Mouse (Mus musculus) embryo, embryonic 10 days (tissue): ENCODE data around the gene Med9.
A peak's percentile ranks its signal among the peaks of the same experiment; 100 is the strongest.
"Not testable (repeated sequence)": the region's sequence is repeated elsewhere in the genome, so short reads cannot be mapped to it uniquely, and the experiment has no call there.

Experiments used
- DNase-seq: peaks from one replicate; pipeline ENCODE4 v3.0.0-alpha.2; 2015; ENCODE audit warnings: low spot score

The Med9 gene

GRCm38 (mm10) chr11:59944855-59945254 is 3.2 kb upstream of the Med9 start:
- not testable (repeated sequence) for DNase-seq

GRCm38 (mm10) chr11:59948401-59948767 is 378 bp downstream of the Med9 start:
- DNase-seq, result no peak

GRCm38 (mm10) chr11:59952892-59953291 is 4.9 kb downstream of the Med9 start:
- DNase-seq, result no peak

GRCm38 (mm10) chr11:59956749-59957148 is 8.7 kb downstream of the Med9 start:
- no peak for DNase-seq

- no peak for DNase-seq
Measured at GRCm38 (mm10) chr11:59959453-59959852, 11.4 kb downstream of the Med9 start.

GRCm38 (mm10) chr11:59960476-59961337 is 12.7 kb downstream of the Med9 start:
- DNase-seq, result no peak

- no peak for DNase-seq
Measured at GRCm38 (mm10) chr11:59961338-59961875, 13.4 kb downstream of the Med9 start.

- no peak for DNase-seq
Measured at GRCm38 (mm10) chr11:59962590-59962989, 14.6 kb downstream of the Med9 start.

GRCm38 (mm10) chr11:59963364-59964162 is 15.6 kb downstream of the Med9 start:
- peak; percentile 43 for DNase-seq

- no peak for DNase-seq
Measured at GRCm38 (mm10) chr11:59964163-59964758, 16.3 kb downstream of the Med9 start.

GRCm38 (mm10) chr11:59964818-59965217 is 16.8 kb downstream of the Med9 start, which contains the start of gene Rasd1:
Gene Rasd1 (minus strand): TSS chr11:59964944.
- DNase-seq, result peak; percentile 90

- peak; percentile 88 for DNase-seq
Measured at GRCm38 (mm10) chr11:59965227-59966101, 17.5 kb downstream of the Med9 start.

- DNase-seq, result no peak
Measured at GRCm38 (mm10) chr11:59966102-59966483, 18.1 kb downstream of the Med9 start.

- DNase-seq, result no peak
Measured at GRCm38 (mm10) chr11:59967765-59968164, 19.8 kb downstream of the Med9 start.

- no peak for DNase-seq
Measured at GRCm38 (mm10) chr11:59970780-59971179, 22.8 kb downstream of the Med9 start.

- no peak for DNase-seq
Measured at GRCm38 (mm10) chr11:59971691-59972090, 23.7 kb downstream of the Med9 start.

- DNase-seq, result no peak
Measured at GRCm38 (mm10) chr11:59973389-59973788, 25.4 kb downstream of the Med9 start.

GRCm38 (mm10) chr11:59975241-59975640 is 27.2 kb downstream of the Med9 start:
- DNase-seq, result no peak

- DNase-seq, result no peak
Measured at GRCm38 (mm10) chr11:59977831-59978230, 29.8 kb downstream of the Med9 start.

- DNase-seq, result peak; percentile 27
Measured at GRCm38 (mm10) chr11:59989406-59989805, 41.4 kb downstream of the Med9 start.

GRCm38 (mm10) chr11:59991365-59991764 is 43.4 kb downstream of the Med9 start:
- DNase-seq, result no peak
